Mouse (Mus musculus) forebrain, embryonic 10.5 days (tissue): ENCODE measurements around the gene Ppm1l. TPM values are rescaled to one million over a fixed set of nuclear protein-coding genes. Genes with fewer than 3 reads are reported as not detected.

ENCODE experiments used
- DNase-seq: peaks from one replicate; pipeline ENCODE4 v3.0.0-alpha.2; 2017; ENCODE audit warnings: low spot score; ENCODE audit errors: extremely low spot score
- H3K27ac ChIP-seq: fragments of 300-500 bp; sonication (generic); 2 replicates; pipeline ENCODE4 v1.5.1; 2016; ENCODE audit warnings: mild to moderate bottlenecking
- H3K27me3 ChIP-seq: fragments of 300-500 bp; sonication (generic); 2 replicates; pipeline ENCODE4 v1.6.1; 2016; ENCODE audit warnings: mild to moderate bottlenecking; ENCODE audit not compliant: poor library complexity, severe bottlenecking
- H3K36me3 ChIP-seq: fragments of 300-500 bp; sonication (generic); replicated peaks from 2 replicates; pipeline ENCODE4 v1.6.1; 2016; ENCODE audit warnings: mild to moderate bottlenecking, moderate library complexity
- H3K4me1 ChIP-seq: fragments of 300-500 bp; sonication (generic); 2 replicates; pipeline ENCODE4 v1.6.1; 2016
- H3K4me3 ChIP-seq: fragments of 300-500 bp; sonication (generic); 2 replicates; pipeline ENCODE4 v1.5.1; 2016; ENCODE audit warnings: mild to moderate bottlenecking, moderate library complexity
- H3K9me3 ChIP-seq: fragments of 300-500 bp; sonication (generic); 2 replicates; pipeline ENCODE4 v1.6.1; 2016; ENCODE audit warnings: mild to moderate bottlenecking, moderate library complexity
- WGBS: fragments of 180-500 bp; shearing (Covaris S2); methylation state at CpG from one replicate; pipeline ENCODE4 v1.1.7; 2016; 5-methylcytosine and 5-hydroxymethylcytosine counted together
- polyA plus RNA-seq: library from polyadenylated mRNA; unstranded; fragments of >200 nt; fragmentation: Nextera tagmentation; extraction: Ambion mirVana; gene quantifications from 2 replicates; pipeline ENCODE4 v1.2.1, GENCODE M21; 2016

Gene Ppm1l
- 9.3 and 9.8 TPM in 2 replicates for polyA plus RNA-seq

- Histone ChIP-seq H3K27ac (peak within 1 kb of the TSS; percentile 98), H3K4me3 (peak within 1 kb of the TSS; percentile 78), H3K36me3 (no peaks in the 10 kb centered on the region), H3K27me3 (peaks cover 20% of the 10 kb centered on the region), H3K9me3 (no peaks in the 10 kb centered on the region), H3K4me1 (peaks cover 35% of the 10 kb centered on the region)
- under 1% methylated on average over 70 of the region's 80 CpGs for WGBS
- DNase-seq, result peak; percentile 92
Measured at GRCm38 (mm10) chr3:69316391-69317195, at the start of gene Ppm1l. TSS of gene Ppm1l (plus strand) at chr3:69316861.

- H3K9me3 ChIP-seq, result no peaks in the 10 kb centered on the region
- no peak for DNase-seq
- no peak overlapping the region for H3K27ac ChIP-seq
- peaks cover 10% of the 10 kb centered on the region for H3K4me1 ChIP-seq
- H3K36me3 ChIP-seq, result no peaks in the 10 kb centered on the region
- H3K27me3 ChIP-seq, result no peaks in the 10 kb centered on the region
- no peak overlapping the region for H3K4me3 ChIP-seq
- 80% methylated on average over 7 of the region's 7 CpGs for WGBS
Measured at GRCm38 (mm10) chr3:69271812-69272211, 44.8 kb upstream of the Ppm1l start.

- Histone ChIP-seq H3K9me3 (no peaks in the 10 kb centered on the region), H3K27me3 (no peaks in the 10 kb centered on the region), H3K36me3 (no peaks in the 10 kb centered on the region), H3K4me1 (peaks cover 10% of the 10 kb centered on the region), H3K27ac (peak overlapping the region; percentile 77), H3K4me3 (no peak overlapping the region)
- 91% methylated on average over 16 of the region's 16 CpGs for WGBS
- no peak for DNase-seq
Measured at GRCm38 (mm10) chr3:69274018-69274663, 42.5 kb upstream of the Ppm1l start.

DNA sequence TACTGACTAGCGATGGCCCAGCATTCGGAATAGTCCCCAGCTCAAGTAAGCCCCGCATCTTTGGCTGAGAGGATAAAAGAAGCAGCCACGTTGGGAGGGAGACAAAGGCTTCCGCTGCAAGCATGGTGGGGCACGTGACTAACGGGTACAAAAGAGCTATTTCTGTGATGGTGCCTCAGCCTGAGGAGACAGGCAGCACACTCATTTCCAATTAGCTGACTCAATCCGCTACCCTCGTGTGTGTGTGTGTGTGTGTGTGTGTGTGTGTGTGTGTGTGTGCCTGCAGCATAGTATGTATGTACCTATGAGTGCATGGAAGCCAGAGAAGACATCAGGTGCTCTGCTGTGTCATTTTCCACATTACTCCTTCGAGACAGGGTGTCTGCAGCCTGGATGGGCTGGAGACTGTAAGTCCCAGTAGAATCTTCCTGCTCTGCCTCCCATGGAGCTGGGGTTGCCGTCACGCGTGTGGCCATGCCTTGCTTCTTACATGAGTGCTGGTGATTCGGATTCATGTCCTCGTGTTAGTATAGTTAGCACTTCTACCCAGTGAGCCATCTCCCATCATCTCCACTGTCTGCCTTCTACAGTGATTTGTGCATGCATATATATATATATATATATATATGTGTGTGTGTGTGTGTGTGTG lies 41.9 kb upstream of the Ppm1l start:
- no peaks in the 10 kb centered on the region for H3K9me3 ChIP-seq
- H3K27me3 ChIP-seq, result no peaks in the 10 kb centered on the region
- 79% methylated on average over 15 of the region's 15 CpGs for WGBS
- H3K27ac ChIP-seq, result peak overlapping the region; percentile 77
- H3K36me3 ChIP-seq, result no peaks in the 10 kb centered on the region
- no peak overlapping the region for H3K4me3 ChIP-seq
- DNase-seq, result peak; percentile 29
- H3K4me1 ChIP-seq, result peaks cover 10% of the 10 kb centered on the region

DNA sequence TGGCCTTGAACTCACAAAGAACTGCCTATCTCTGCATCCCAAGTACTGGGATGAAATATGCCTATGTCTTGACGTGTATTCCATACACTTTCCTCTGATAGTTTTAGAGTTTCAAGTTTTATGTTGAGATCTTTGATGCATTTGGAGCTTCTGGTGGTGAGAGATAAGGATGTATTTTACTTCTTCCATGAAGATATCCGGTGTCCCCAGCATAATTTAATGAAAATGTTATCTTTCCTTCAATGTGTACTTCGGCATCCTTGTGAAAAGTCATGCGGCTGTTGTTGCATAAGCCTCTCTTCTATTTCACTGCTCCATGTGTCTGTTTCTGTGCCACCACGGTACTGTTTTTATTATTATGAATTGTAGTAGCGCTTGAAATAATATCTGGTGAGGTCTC lies 38.0 kb upstream of the Ppm1l start:
- H3K9me3 ChIP-seq, result no peaks in the 10 kb centered on the region
- no peak overlapping the region for H3K27ac ChIP-seq
- H3K4me3 ChIP-seq, result no peak overlapping the region
- DNase-seq, result no peak
- WGBS, result 85% methylated on average over 6 of the region's 6 CpGs
- no peaks in the 10 kb centered on the region for H3K36me3 ChIP-seq
- H3K27me3 ChIP-seq, result no peaks in the 10 kb centered on the region
- H3K4me1 ChIP-seq, result peaks cover 13% of the 10 kb centered on the region

- no peak for DNase-seq
- Histone ChIP-seq H3K9me3 (no peaks in the 10 kb centered on the region), H3K4me3 (no peak overlapping the region), H3K27me3 (no peaks in the 10 kb centered on the region), H3K27ac (no peak overlapping the region), H3K36me3 (no peaks in the 10 kb centered on the region), H3K4me1 (peaks cover 4% of the 10 kb centered on the region; the same call in 1 of the 2 replicates)
- 90% methylated on average over 9 of the region's 9 CpGs for WGBS
Measured at GRCm38 (mm10) chr3:69282406-69282805, 34.3 kb upstream of the Ppm1l start.

DNA sequence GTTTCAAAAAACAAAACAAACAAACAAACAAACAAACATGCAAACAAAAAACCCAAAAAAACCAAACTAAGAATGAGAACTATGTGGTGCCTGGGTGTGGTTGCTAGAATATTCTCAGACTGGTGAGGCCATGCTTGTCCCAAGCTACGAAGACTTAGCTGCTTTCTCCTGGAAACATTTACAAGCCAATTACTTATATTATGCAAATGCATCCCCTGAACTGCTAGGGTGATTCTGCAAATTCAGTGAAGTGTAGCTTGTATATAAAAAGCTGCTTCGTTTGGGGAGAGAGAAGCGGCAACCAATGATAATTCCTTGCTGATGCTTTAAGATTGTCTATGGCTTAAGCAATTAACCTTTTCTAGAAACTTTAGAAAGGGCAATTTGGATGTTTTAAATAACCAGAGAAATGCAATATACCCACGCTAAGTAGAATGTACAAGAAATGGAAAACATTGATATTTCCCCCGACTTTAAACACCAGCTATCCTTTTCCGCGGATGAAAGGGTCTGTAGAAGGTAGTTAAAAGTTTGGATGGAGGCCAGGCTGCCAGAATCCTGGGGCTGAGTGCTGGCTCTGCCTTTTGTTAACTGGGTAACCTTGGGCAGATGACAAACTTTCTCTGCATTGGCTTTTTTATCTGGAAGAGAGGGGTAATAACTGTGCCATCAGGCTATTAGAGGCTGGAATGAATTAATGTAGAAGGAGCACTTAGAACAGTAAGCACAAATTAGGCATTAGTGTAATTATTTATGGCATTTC lies 33.4 kb upstream of the Ppm1l start:
- Histone ChIP-seq H3K4me1 (peaks cover 4% of the 10 kb centered on the region; the same call in 1 of the 2 replicates), H3K36me3 (no peaks in the 10 kb centered on the region), H3K27me3 (no peaks in the 10 kb centered on the region), H3K4me3 (no peak overlapping the region), H3K27ac (no peak overlapping the region), H3K9me3 (no peaks in the 10 kb centered on the region)
- 79% methylated on average over 7 of the region's 7 CpGs for WGBS
- DNase-seq, result no peak

- DNase-seq, result no peak
- Histone ChIP-seq H3K4me3 (no peak overlapping the region), H3K36me3 (no peaks in the 10 kb centered on the region), H3K27me3 (no peaks in the 10 kb centered on the region), H3K9me3 (no peaks in the 10 kb centered on the region), H3K4me1 (no peaks in the 10 kb centered on the region), H3K27ac (no peak overlapping the region)
- 87% methylated on average over 14 of the region's 14 CpGs for WGBS
Measured at GRCm38 (mm10) chr3:69289833-69290232, 26.8 kb upstream of the Ppm1l start.

GRCm38 (mm10) chr3:69290294-69290693 lies 26.4 kb upstream of the Ppm1l start:
- 86% methylated on average over 7 of the region's 7 CpGs for WGBS
- H3K9me3 ChIP-seq, result no peaks in the 10 kb centered on the region
- H3K4me3 ChIP-seq, result no peak overlapping the region
- no peak for DNase-seq
- no peaks in the 10 kb centered on the region for H3K27me3 ChIP-seq
- no peaks in the 10 kb centered on the region for H3K4me1 ChIP-seq
- H3K27ac ChIP-seq, result no peak overlapping the region
- H3K36me3 ChIP-seq, result no peaks in the 10 kb centered on the region

GRCm38 (mm10) chr3:69290844-69291243 lies 25.8 kb upstream of the Ppm1l start:
- WGBS, result 89% methylated on average over 3 of the region's 3 CpGs
- Histone ChIP-seq H3K27ac (no peak overlapping the region), H3K36me3 (no peaks in the 10 kb centered on the region), H3K4me3 (no peak overlapping the region), H3K9me3 (no peaks in the 10 kb centered on the region), H3K4me1 (no peaks in the 10 kb centered on the region), H3K27me3 (no peaks in the 10 kb centered on the region)
- no peak for DNase-seq

DNA sequence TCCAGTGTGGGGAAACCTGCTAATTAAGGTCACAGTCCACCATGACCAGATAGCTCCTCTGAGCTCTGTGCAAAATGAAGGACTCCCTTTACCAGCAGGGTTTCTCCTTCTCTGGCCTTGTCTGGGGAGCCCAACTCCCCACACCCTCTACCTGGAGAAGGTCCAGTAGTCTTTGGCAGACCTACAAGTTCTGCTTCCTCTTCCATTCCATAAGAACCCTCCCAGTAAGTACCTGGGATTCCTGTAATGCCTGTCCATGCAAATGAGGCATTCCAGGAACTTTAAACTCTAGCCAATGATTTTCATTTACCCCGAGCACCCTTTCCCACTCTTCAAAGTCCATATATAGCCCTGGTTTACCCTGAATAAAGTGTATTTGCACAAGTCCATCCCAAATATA lies 24.0 kb upstream of the Ppm1l start:
- Histone ChIP-seq H3K4me1 (no peaks in the 10 kb centered on the region), H3K9me3 (no peaks in the 10 kb centered on the region), H3K36me3 (no peaks in the 10 kb centered on the region), H3K27ac (no peak overlapping the region), H3K27me3 (no peaks in the 10 kb centered on the region), H3K4me3 (no peak overlapping the region)
- DNase-seq, result no peak
- 92% methylated on average over 1 of the region's 1 CpGs for WGBS

DNA sequence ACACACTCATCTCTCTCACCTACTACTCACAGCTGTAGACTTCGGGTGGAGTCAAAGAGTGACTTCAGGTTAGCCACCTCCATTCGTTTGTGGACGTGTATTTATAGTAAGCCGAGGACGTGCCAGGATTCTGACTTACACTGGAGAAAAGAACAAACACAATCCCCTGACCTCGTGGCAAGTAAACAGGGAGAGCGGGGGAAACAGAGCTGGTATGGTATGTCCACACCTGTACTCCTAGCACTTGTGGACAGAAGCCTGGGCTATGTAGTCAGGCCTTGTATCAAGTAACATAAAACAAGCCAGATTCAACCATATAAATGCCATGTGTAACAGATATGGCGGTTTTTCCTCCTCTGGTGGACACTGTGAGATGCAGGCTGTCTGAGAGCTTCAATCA lies 20.4 kb upstream of the Ppm1l start:
- WGBS, result 90% methylated on average over 8 of the region's 8 CpGs
- Histone ChIP-seq H3K36me3 (no peaks in the 10 kb centered on the region), H3K4me3 (no peak overlapping the region), H3K9me3 (no peaks in the 10 kb centered on the region), H3K27me3 (no peaks in the 10 kb centered on the region), H3K4me1 (no peaks in the 10 kb centered on the region), H3K27ac (no peak overlapping the region)
- no peak for DNase-seq
